Mouse (Mus musculus): Measurements from ENCODE around the gene Gm28038.
A peak's percentile ranks its signal among the peaks of the same experiment; 100 is the strongest.

Gm28038 gene

DNA sequence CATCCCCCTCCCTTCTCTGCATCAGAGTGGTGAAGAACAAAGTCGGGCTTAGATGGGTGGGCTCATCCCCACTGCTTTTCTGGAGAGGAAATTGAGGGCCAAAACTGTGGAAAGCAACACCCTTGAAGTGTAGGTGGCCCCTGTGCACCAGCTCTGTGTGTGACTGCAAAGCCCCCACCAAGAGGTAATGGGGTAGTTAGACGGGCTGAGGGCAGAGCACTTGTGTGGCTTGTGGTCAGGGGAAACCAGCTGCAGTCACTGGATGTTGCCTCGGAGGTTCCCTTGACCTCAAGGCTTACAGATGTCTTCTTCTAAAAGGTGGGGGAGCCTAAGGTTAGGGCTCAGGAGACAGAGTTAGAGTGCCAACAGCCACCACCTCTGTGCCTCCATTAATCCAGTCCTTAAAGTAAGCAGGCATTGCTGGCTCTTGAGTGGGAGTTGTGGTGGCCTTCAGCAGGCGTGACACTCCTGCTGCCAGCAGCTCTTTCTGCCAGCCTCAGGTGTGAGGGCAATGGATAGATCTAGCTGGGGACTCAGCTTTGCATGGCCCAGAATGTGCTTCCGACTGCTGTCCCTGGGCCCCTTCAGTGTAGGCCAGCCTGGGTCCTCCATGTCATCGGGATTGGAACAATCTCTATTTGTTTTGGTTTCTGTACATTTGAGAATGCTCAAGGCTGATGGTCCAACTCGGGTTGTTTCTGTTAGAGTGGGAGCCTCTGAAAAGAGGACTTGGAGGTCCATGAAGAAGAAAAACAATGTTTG, 23.0 kb upstream of the Gm28038 start:
- no peak for DNase-seq (ENCODE audit: low spot score)

GRCm38 (mm10) chr2:30258600-30258999, 22.2 kb upstream of the Gm28038 start:
- no peak for DNase-seq (ENCODE audit: low spot score)

DNA sequence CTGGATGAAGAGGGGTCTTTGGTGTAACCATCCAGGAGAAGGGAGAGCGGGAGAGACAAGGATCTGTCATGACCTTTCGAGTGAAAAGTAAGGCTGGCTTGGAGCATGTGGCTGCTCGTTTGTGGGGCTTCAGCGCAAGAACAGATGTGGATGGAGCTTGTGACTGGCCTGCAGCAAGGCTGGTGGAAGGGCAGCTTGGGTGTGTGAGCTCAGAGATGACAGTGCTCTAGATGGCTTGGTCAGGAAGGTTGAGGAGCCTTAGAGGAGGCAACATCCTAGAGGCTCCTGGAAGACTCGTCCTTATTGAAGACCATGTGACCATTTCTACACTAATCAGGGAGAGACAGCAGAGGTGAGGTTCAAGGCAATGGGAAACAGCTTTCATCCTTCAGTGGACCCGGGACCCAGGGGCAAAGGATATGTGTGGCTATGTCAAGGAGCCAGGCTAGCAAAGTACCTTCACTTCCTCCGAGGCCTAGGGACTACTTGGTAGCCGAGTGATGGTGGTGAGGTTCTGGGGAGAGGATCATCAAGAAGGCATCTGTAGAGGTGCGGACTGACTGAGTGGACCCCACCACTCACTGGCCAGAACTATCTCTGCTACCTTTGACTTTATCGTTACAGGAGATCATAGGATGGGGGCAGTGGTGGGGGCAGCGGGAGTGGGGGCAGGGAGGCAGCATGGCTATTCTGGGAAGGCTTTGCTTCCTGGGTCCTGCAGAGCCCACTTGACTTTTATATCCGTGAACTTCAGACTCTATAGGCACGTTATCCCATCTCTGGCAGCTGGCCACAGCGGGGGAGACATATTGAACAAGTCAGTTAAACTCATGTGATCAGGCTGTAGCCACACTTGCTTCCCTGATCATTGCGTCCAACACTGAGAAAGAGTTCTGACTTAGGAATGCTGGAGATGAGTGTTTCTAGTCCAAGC, 21.4 kb upstream of the Gm28038 start:
- DNase-seq (ENCODE audit: low spot score): no peak

- DNase-seq (ENCODE audit: low spot score): no peak
Observed at GRCm38 (mm10) chr2:30261064-30261736, 19.6 kb upstream of the Gm28038 start.

DNA sequence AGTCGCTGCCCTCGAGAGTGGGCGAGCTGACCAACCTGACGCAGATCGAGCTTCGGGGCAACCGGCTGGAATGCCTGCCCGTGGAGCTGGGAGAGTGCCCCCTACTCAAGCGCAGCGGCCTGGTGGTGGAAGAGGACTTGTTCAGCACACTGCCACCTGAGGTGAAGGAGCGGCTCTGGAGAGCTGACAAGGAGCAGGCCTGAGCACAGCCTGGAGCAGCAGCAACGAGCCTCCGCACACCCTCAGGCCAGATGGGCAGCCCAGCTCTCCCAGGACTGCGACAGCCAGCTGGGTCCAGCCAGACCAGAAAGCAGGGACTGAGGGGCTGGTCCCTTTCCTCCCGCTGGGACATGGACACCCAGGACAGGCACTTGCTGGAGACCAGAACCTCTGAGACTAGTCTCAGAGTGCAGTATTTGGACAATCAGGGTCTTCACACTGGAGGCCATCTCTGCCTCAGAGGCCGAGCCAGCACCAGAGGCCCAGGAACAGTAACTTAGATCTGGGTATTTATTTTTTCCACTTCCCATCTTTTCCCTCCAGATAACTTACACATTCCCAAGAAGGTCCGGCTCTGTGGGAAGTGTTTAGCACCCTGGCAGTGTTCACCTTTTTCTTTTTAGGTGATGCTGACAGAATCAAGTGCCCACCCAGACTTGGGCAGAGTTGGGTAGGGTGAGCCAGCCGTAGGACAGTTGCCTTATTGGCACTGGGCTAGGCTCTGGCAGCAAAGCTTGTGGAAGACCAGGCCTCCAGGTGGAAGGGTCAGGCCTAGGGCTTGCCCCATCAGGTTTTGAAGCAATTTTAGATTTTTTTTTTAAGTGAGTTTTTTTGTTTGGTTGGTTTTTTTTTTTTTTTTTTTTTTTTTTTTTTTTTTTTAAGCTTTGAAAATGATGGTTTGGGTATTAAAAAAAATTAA, 18.7 kb upstream of the Gm28038 start:
- no peak for DNase-seq (ENCODE audit: low spot score)

- peak; percentile 71 for DNase-seq (ENCODE audit: low spot score)
Observed at GRCm38 (mm10) chr2:30262840-30263441, 17.9 kb upstream of the Gm28038 start.

DNA sequence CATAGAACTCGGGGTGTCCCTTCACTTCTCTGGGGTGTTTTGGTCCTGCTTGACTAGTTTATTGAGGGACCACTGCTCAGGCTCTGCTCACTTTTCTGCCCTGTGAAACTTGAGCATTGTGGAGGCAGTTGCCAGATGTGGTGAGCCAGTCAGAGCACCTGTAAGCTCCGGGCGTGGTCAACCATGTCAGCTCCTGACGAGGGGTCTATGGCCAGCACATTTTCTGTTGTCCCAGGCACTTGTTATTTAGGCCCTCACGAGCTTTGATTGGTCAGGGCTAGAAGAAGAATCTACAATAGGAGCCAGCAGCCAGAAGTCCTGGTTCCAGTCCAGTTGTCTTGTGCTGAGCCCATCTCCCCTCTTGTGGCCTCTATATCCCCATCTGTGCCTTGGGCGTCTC, 17.0 kb upstream of the Gm28038 start:
- no peak for DNase-seq (ENCODE audit: low spot score)

DNA sequence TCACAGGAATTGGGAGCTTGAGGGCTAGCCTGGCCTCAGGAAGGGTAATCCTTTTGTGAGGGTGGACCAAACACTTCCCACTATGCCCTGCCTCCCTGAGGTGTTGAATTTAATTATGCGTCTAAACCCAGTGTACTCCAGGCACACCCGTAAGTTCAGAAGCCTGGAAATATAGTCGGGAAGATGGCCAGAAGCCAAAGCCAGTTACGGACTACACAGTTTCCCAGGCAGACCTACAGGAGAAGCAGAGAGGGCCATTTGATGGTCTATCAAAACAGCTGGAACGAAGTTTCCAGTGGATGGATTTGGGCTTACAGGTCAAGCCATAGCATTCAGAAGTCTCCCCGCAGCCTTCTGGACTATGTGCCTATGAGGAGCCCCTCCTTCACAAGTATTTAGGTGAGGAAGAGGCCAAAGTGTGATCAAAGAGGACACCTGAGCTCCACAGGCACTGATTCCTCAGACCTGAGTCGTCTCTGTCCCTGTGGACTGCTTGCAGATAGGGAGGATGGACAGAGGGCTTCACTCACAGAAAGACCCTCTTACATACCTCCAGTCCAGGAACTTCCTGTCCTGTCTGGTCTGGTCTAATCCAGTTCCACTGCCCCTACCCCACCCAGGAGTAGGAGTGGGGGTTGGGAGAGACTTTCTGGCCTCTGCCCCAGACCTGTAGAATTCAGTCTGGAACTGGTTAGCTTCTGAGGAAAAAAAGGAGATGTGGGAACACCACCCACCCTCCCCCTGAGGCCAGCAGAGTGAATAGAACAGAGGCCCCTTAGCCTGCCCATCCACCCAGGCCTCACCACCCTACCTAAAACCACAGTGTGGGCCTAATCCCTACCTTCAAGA, 15.9 kb upstream of the Gm28038 start:
- DNase-seq (ENCODE audit: low spot score): no peak

DNA sequence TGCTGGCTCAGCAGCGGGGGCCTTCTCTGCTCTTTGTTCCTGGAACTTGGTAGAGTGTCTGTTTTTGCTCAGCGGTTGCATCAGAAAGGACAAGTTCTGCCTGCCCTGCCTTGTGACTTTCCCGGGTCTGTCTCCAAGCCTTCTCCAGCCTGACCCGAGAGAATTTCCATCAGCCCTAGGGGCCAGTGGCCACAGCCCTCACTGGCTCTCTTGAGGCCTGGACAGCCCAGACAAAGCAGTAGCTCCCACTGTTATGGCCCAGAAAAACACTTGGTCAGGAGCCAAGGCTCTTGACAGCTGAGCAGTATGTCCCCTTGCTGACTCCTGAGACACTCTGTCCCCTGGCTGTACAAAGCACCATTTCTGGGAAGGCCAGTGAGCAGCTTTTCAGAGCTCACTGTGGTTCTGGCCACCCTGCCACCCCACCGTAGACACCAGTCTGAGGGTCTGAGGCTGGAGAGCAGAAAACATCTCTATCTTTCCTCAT, 15.0 kb upstream of the Gm28038 start, which contains the start of gene Phyhd1:
Gene Phyhd1, plus strand, starts transcription at position 437 of the 487 bp plus-strand sequence.
- DNase-seq (ENCODE audit: low spot score): no peak

DNA sequence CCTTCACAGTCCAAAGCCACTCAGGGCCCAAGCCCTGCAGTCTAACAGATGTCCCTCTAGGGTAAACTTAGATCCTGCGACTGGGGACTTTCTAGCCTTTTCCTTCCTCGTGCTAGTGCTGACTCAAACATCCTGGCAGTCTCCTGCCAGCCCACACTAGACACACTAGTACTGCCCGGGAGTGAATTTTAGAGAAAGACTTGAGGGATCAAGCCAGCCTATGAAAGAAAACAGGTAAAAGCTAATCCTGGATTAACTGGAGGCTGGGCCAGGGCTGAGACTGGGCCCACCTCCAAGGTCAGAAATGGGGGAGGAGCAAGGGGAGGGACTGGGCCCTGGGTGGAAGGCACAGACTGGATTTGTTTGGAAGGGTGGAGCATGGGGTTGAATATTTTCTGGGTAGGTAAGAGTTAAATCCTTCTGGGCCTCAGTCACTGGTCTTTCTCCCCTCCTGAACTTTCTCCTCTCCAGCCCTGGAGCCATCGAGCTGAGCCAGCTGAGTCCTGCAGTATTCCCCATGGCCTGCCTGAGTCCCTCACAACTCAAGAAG, 14.4 kb upstream of the Gm28038 start:
- DNase-seq (ENCODE audit: low spot score): peak; percentile 76

DNA sequence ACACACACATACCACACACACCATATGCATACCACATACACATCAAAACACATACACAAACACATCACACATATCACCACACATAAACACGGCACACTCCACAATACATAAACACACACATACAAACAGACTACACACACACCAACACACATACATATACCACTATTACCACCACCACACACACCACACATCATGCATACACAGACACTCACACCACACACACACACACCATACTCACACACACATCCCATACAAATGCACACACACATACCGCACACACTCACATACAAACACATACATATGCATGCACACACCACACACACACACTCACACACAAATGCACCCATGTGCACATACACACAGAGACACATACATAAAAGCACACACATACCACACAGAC, 13.4 kb upstream of the Gm28038 start:
- DNase-seq (ENCODE audit: low spot score): no peak

GRCm38 (mm10) chr2:30268371-30268770, 12.5 kb upstream of the Gm28038 start:
- DNase-seq (ENCODE audit: low spot score): no peak

DNA sequence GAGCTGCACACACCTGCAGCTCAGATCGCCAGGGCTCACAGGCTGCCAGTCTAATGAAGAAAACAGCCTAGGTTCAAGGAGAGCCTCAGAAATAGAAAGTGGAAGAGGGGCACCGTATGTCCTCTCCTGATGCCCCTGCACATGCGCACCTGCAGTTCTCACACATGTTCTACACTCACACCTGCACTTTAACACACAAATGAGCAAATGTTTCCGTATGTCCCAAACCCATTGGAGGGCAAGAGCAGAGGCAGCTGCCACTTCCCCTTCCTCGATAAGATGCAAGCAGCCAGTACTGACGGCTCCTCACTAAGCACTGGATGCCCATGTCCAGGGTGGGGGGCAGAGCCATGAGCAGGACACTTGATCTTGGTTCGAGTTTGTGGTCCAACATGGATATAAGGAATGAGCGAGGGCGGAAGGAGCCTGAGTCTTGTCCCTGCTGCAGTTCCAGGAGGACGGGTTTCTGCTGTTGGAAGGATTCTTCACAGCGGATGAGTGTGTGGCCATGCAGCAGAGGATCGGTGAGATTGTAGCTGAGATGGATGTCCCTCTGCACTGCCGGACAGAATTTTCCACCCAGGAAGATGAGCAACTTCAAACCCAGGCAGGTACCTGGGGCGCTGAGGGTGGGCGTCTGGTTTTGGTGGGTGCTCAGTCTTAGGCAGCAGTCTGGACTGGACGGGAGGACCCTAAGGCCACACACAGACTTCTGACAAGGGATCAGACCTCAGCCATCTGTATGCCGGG, 11.4 kb upstream of the Gm28038 start:
- no peak for DNase-seq (ENCODE audit: low spot score)

- peak; percentile 65 for DNase-seq (ENCODE audit: low spot score)
Observed at GRCm38 (mm10) chr2:30270134-30270533, 10.7 kb upstream of the Gm28038 start.

- no peak for DNase-seq (ENCODE audit: low spot score)
Observed at GRCm38 (mm10) chr2:30281651-30282050, 808 bp downstream of the Gm28038 start.

DNA sequence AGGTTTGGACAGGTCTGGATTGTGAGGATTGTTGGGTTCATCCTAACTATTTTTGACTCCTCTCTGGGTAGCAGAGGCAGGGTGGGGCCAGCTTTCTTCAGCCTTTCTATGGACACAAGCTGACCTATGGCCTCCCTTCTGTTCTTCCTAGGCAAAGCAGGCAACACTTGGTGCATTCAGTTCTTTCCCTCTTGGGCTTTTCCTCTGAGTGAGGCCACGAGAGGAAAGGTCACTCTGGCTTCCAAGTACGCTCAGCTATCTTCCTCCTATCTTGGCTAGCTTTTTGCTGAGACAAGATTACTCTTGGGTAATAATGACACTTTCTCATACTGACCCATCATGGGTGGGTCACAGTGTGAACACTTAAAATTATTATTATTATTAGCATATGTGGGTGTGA, 2.4 kb downstream of the Gm28038 start:
- DNase-seq (ENCODE audit: low spot score): no peak

GRCm38 (mm10) chr2:30285004-30285403, 4.2 kb downstream of the Gm28038 start:
- no peak for DNase-seq (ENCODE audit: low spot score)

GRCm38 (mm10) chr2:30285416-30286181, 4.8 kb downstream of the Gm28038 start:
- no peak for DNase-seq (ENCODE audit: low spot score)

All from ovary, postnatal 14 days (tissue).